Mouse (Mus musculus) left cerebral cortex, postnatal 36 days (tissue): ENCODE data around the gene Lasp1. TPM values are rescaled to one million over a fixed set of nuclear protein-coding genes. Genes with fewer than 3 reads are reported as not detected.

ENCODE experiments used
- DNase-seq, 2 experiments: peaks; one replicate each; pipeline ENCODE4 v3.0.0; 2021 to 2022; ENCODE audit warnings: low spot score in 2 of 2, mixed read lengths in 1 of 2
- intact Hi-C: fragments of 180-260 bp; cut with DNase I; formaldehyde crosslinking; loops from one replicate; pipeline ENCODE4 v1.15.1; 2025
- total RNA-seq, 2 experiments: library from RNA; stranded (reverse); gene quantifications; 2 replicates each; pipeline ENCODE4 v1.2.3; 2021

Gene Lasp1
- total RNA-seq, 2 experiments from 2014 or later = 175 to 183 TPM

GRCm38 (mm10) chr11:97808093-97808492, 9.3 kb downstream of the Lasp1 start:
- no peak for DNase-seq
- intact Hi-C loops = no loop called here

- DNase-seq = no peak
These were observed 9.9 kb downstream of the Lasp1 start for GRCm38 (mm10) chr11:97808621-97809234.

GRCm38 (mm10) chr11:97809235-97810121, 10.7 kb downstream of the Lasp1 start:
- DNase-seq = no peak
- intact Hi-C loops = no loop called here

More at GRCm38 (mm10) chr11:97808621-97809234, 9.9 kb downstream of the Lasp1 start:
- intact Hi-C loops = no loop called here

GRCm38 (mm10) chr11:97810356-97810755, 11.6 kb downstream of the Lasp1 start:
- intact Hi-C loops = no loop called here
- no peak for DNase-seq

GRCm38 (mm10) chr11:97810970-97811369, 12.2 kb downstream of the Lasp1 start:
- intact Hi-C loops = no loop called here
- no peak for DNase-seq

GRCm38 (mm10) chr11:97811569-97812362, 13.0 kb downstream of the Lasp1 start:
- intact Hi-C loops = no loop called here
- no peak for DNase-seq

GRCm38 (mm10) chr11:97812491-97812921, 13.7 kb downstream of the Lasp1 start:
- DNase-seq = no peak
- intact Hi-C loops = no loop called here

- intact Hi-C loops = no loop called here
These were observed 14.3 kb downstream of the Lasp1 start for GRCm38 (mm10) chr11:97813085-97813484.

GRCm38 (mm10) chr11:97813746-97814515, 15.1 kb downstream of the Lasp1 start:
- no peak for DNase-seq
- intact Hi-C loops = no loop called here

More at GRCm38 (mm10) chr11:97813085-97813484, 14.3 kb downstream of the Lasp1 start:
- DNase-seq = no peak

GRCm38 (mm10) chr11:97815736-97816135, 16.9 kb downstream of the Lasp1 start:
- intact Hi-C loops = no loop called here
- DNase-seq = no peak

GRCm38 (mm10) chr11:97816176-97816575, 17.4 kb downstream of the Lasp1 start:
- DNase-seq = no peak
- intact Hi-C loops = no loop called here

- no peak for DNase-seq
- intact Hi-C loops = no loop called here
These were observed 18.1 kb downstream of the Lasp1 start for GRCm38 (mm10) chr11:97816916-97817315.

GRCm38 (mm10) chr11:97817379-97817778, 18.6 kb downstream of the Lasp1 start:
- no peak for DNase-seq
- intact Hi-C loops = no loop called here

- intact Hi-C loops = no loop called here
- no peak for DNase-seq
These were observed 19.2 kb downstream of the Lasp1 start for GRCm38 (mm10) chr11:97818003-97818402.

- no peak for DNase-seq
These were observed 19.8 kb downstream of the Lasp1 start for GRCm38 (mm10) chr11:97818571-97818970.

GRCm38 (mm10) chr11:97819102-97819501, 20.3 kb downstream of the Lasp1 start:
- intact Hi-C loops = no loop called here
- no peak for DNase-seq

More at GRCm38 (mm10) chr11:97818571-97818970, 19.8 kb downstream of the Lasp1 start:
- intact Hi-C loops = no loop called here

GRCm38 (mm10) chr11:97819923-97820322, 21.1 kb downstream of the Lasp1 start:
- no peak for DNase-seq
- intact Hi-C loops = no loop called here

- DNase-seq = no peak
- intact Hi-C loops = no loop called here
These were observed 22.0 kb downstream of the Lasp1 start for GRCm38 (mm10) chr11:97820840-97821239.

- intact Hi-C loops = no loop called here
- no peak for DNase-seq
These were observed 22.7 kb downstream of the Lasp1 start for GRCm38 (mm10) chr11:97821401-97822064.
